Mouse (Mus musculus) c-Kit-positive CD71-negative TER-119-negative erythroid progenitor cells, embryonic 14.5 days (primary cell): Measurements from ENCODE around the gene Chd5.

ENCODE experiments used
- DNase-seq: peaks from one replicate; pipeline ENCODE4 v3.0.0-alpha.2; 2013; ENCODE audit warnings: low read depth

The Chd5 gene

GRCm38 (mm10) chr4:152338419-152339292, at the start of gene Chd5:
Gene Chd5 (plus strand): TSS chr4:152338651.
- DNase-seq: no peak

- no peak for DNase-seq
Measured at GRCm38 (mm10) chr4:152290385-152290784, 48.1 kb upstream of the Chd5 start.

DNA sequence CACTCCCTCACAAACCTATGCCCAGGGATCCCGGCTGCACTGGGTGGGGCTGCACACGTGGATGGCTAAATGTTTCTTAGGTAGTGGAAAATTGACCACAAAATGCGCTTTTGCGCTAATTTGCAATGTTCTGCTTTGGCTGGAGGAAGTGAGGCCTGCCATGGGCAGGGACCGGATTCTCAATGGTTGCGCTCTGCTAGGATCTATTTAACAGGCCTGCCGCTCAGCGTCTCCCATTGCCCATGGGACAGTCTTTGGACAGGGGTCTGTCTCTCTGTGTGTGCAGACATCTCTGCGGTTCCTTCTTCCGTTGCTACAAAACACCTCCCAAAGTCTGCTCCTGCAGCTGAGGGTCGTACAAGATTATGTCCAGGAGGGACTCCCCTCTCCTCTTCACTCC, 47.5 kb upstream of the Chd5 start:
- no peak for DNase-seq

DNA sequence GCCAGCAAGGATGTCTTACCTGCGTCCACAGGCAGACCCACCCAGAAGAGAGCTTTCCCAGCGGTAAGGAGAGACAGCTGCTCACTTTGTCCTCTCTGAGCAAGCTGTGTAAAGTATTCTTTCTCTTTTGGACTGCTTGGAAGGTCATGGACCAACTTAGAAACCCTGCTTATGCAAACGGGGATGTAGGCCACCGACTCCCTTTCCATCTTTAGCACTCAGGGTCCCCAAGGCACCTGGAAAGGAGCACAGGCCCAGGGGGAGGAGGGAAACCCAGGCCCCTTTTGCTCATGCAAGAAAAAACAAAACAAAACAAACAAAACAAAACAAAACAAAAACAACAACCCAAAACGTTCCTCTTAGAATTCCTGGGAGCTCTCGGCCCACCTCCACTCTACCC, 46.9 kb upstream of the Chd5 start, which contains the start of gene Hes3:
TSS of gene Hes3 (minus strand) at position 101 of the 400 bp plus-strand sequence.
- no peak for DNase-seq

- no peak for DNase-seq
Measured at GRCm38 (mm10) chr4:152292102-152292765, 46.2 kb upstream of the Chd5 start.

DNA sequence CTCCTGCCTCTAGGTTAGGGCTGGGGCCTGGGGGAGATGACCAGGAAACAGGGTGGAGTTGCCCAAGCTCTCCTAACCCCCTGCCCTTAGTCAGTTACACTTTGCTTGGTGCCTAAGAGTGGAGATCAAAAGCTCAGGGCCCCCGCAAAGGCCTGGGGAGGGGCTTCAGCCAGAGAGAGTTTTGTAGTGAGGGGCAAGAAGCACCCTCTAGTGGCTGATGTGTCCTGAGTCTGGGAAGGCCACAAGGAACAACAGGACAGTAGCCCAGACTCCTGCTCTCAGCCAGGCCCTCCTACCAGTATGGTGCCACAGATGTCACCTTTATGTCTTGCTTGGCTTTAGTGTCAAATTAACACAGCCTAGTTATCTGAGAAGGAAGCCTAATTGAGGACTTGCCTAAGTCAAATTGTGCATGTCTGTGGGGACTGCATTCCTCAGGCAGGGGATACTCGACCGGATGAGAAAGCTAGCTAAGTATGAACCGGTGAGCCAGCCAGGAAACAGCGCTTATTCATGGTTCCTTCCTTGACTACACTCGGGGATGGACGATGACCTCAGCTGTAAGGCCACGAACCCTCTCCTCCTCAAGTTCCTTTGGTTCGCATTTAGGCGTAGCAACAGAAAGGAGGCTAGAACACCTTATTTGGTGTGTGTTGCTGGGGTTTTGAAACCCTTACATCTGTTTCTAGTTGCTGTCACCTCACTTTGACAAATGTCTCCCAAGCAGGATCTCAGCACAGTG, 44.1 kb upstream of the Chd5 start:
- DNase-seq: no peak

DNA sequence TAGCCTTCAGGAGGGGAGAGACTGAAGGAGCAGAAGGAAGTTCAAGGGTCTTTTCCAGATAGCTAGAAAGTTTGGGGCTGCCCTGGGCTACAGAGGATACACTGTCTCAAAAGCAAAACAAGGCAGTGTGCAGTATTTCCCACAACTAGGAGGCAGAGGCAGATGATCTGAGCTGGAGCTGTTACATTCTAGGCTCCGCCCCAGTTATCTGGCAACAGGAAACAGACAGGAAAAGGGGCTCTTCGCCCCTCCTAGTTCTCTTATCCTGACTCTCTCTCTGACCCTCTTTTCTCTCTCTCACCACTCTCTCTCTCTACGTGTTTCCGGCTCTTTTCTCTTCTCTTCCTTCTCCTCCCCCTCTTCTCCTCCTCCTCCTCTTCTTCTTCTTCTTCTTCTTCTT, 42.5 kb upstream of the Chd5 start:
- DNase-seq: no peak

DNA sequence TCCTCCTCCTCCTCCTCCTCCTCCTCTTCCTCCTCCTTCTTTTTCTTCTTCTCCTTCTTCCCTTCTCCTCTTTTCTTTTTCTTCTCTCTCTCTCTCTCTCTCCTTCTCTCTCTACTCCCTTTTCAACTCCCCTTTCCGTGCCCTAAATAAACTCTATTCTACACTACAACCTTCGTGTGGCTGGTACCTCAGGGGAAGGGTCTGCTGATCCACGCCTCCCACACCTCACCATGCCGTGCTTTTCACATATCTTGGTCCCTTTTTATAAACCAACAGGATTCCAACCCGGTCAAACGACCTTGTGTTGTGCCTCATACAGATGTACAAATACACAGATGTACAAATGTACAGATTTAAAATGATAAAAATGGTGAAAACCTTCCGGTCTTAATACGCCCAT, 42.1 kb upstream of the Chd5 start:
- DNase-seq: no peak

GRCm38 (mm10) chr4:152296874-152297861, 41.3 kb upstream of the Chd5 start, which contains the start of gene Icmt:
Gene Icmt (plus strand): TSS chr4:152297227.
- peak; percentile 96 for DNase-seq

DNA sequence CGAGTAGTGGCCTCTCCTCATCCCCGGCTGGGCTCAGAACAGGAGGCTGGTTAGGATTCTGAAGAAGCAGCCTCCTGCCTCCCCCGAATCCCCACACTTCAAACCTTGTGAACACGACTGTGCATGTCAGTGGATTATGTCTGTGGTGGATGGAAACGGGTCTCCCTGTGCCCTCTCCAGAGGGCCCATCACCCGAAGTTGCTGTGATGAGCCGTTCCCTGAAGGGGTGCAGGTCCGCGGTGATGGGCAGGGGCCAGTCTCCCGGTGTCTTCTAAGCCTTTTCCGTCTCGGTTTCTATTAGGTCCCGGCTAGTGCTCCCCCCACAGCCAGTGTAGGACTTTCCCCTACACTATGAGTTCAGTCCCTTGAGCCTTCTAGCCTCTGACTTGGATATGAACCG, 39.6 kb upstream of the Chd5 start:
- no peak for DNase-seq

GRCm38 (mm10) chr4:152300375-152300774, 38.1 kb upstream of the Chd5 start:
- DNase-seq: no peak

DNA sequence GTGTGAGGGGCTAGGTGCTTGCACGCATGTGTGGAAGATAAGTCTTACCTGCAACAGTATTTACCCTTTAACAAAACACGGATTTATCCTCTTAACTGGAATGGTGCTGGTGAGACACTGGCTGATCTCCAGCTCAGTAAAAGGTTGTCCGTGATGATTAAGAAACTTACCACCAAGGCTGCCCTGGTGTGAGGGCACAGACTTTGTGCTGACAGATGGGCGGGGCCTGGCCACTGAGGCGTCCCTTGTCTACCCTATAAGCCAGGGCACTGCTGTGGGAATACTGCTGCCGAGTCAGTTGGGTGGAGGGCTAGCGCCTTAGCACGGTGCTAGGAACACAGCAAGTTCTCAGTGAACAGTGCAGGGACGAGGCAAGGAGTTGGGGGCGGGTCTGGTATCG, 36.4 kb upstream of the Chd5 start:
- DNase-seq: no peak

GRCm38 (mm10) chr4:152303172-152303571, 35.3 kb upstream of the Chd5 start:
- no peak for DNase-seq

DNA sequence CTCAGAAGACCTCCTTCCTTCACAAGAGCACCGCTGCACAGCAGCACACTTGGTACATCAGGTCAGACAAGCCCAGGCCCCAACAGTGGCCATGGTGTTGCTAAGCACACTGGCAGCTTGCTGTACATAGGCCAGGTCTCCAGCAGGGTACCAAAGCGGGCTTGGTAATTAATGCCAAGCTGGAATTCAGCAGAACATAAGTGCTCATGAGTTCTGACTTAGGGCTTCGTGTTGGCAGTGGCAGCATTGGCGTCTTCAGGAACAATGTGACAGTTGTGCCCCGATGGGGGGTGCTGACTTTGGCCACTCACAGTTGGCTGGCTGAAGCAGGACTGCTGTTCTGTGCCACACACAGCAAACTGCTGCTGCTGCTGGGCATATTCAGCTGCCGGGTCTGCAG, 33.8 kb upstream of the Chd5 start:
- DNase-seq: no peak

DNA sequence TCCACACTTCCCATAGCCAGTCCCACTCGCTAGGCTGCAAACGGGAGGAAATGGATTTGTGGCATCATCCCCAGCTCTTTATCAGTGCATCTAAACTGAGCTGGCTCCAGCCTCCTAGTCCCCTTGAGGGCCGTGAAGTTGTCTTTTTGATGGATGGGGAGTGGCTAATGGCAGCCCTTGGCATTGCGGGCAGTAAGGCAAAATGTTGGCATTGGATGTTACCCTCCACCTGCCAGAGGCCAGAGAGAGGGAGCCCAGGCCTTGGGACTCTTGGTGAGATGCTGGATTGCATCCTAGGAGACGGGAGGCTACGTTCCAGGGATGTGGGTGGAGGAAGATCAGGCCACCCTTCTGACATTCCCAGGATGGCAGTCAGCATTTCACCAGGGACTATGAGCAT, 32.5 kb upstream of the Chd5 start:
- no peak for DNase-seq

GRCm38 (mm10) chr4:152307542-152307941, 30.9 kb upstream of the Chd5 start:
- no peak for DNase-seq

DNA sequence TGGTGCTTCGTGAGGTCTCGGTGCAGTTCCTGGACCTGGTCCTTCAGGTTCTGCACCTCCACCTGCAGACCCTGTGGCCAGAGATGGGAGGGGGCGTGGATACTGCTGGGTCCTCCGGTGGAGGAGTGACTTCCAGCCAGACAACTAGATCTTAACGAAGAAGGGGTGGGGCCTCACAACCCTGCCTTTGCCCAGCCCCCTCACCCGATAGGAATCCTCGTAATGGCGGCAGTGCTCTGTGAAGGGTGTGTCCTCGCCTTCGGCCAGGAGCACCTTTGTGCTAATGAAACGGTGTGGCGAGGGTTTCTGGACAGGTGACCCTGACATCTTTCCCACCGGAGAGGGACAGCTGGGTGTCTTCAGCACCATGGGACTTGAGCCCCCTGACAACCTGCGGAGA, 26.3 kb upstream of the Chd5 start:
- no peak for DNase-seq

DNA sequence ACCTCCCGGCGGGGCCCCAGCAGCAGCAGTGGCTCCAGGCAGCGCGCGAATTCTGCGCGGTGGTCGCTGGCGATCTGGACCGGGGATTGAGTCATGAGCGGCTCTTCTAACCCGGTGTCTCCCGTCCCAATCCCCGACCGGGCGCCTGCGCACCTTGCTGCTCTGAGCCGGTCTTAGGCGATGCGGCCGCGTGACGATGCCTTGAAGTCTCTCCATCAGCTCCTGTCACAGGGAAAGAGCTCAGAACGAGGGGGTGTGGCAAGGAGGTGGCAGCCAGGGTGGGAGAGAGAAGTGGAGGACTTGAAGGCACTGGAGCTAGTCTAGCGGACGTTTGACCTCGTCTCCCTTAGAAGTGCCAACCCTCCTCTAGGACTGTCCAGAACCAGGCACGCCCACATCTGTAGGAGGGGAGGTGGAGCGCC, 25.2 kb upstream of the Chd5 start:
- DNase-seq: no peak

DNA sequence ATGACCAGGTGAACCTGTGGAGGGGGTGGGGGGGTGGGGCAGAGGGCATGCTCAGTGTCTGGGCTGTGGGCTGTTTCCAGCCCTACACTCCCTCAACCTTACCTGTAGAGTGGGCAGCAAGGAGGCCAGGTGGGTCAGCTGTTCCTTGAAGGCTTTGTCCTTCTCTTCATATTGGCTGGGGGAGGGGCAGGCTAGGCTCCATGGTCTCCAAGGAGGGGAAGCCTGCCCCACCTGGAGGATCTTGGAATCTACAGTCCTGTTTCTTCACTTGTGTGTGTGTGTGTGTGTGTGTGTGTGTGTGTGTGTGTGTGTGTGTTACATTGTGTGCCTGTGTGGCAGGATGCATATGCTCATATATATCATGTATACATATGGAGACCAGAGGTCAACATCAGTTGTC, 24.5 kb upstream of the Chd5 start:
- no peak for DNase-seq

DNA sequence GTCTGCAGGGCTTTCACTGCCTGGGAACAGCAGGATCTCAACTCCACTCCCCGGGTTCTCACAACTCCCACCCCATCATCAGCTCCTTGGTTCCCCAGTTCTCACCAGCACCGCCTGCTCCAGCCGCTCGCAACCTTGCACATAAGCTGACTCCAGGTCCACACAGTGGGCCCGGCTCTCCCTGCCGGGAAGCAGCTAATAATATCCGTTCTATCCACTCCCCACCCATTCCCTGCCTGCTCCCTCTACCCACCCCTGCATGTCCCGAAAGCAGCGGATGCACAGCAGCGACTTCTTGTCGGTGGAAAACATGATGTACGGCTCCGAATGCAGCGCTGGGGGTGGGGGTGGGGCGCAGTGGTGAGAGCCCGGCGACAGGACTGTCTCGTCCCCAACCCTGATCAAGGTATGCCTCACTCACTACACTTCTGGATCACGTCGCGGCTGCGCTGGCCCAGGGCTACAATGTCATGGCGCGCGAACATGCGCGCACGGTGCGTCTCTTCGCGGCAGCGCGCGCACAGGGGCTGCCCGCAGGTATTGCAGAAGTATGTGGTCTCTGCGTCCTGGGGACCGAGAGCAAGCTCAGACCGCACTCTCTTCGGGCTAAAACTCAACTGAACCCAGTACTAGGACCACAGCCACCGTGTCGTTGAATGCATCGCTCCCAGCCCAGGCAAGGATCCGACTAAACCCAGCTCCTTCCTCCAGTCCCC, 22.8 kb upstream of the Chd5 start:
- DNase-seq: no peak

- DNase-seq: no peak
Measured at GRCm38 (mm10) chr4:152317631-152318033, 20.8 kb upstream of the Chd5 start.
